Mouse (Mus musculus): ENCODE measurements around the gene 9330182O14Rik.

9330182O14Rik gene

GRCm38 (mm10) chr15:40134152-40134792 lies at the start of gene 9330182O14Rik:
Gene 9330182O14Rik (plus strand): TSS chr15:40134365.
- DNase-seq, result no peak

- no peak for DNase-seq
Measured at GRCm38 (mm10) chr15:40103304-40103703, 30.9 kb upstream of the 9330182O14Rik start.

- DNase-seq, result no peak
Measured at GRCm38 (mm10) chr15:40105712-40106111, 28.5 kb upstream of the 9330182O14Rik start.

- no peak for DNase-seq
Measured at GRCm38 (mm10) chr15:40113888-40114576, 20.1 kb upstream of the 9330182O14Rik start.

- peak; percentile 19 for DNase-seq
Measured at GRCm38 (mm10) chr15:40114600-40115271, 19.4 kb upstream of the 9330182O14Rik start.

GRCm38 (mm10) chr15:40116396-40116795 lies 17.8 kb upstream of the 9330182O14Rik start:
- no peak for DNase-seq

GRCm38 (mm10) chr15:40124211-40124953 lies 9.8 kb upstream of the 9330182O14Rik start:
- DNase-seq, result no peak

GRCm38 (mm10) chr15:40129496-40129895 lies 4.7 kb upstream of the 9330182O14Rik start:
- DNase-seq, result no peak

- DNase-seq, result peak; percentile 80
Measured at GRCm38 (mm10) chr15:40130880-40131478, 3.2 kb upstream of the 9330182O14Rik start.

- no peak for DNase-seq
Measured at GRCm38 (mm10) chr15:40132408-40132807, 1.8 kb upstream of the 9330182O14Rik start.

- peak; percentile 23 for DNase-seq
Measured at GRCm38 (mm10) chr15:40144221-40144620, 10.1 kb downstream of the 9330182O14Rik start.

- DNase-seq, result no peak
Measured at GRCm38 (mm10) chr15:40157683-40158082, 23.5 kb downstream of the 9330182O14Rik start.

- DNase-seq, result no peak
Measured at GRCm38 (mm10) chr15:40166560-40167275, 32.6 kb downstream of the 9330182O14Rik start.

GRCm38 (mm10) chr15:40167276-40168139 lies 33.3 kb downstream of the 9330182O14Rik start:
- DNase-seq, result no peak

- no peak for DNase-seq
Measured at GRCm38 (mm10) chr15:40168140-40168688, 34.0 kb downstream of the 9330182O14Rik start.

- no peak for DNase-seq
Measured at GRCm38 (mm10) chr15:40169061-40169460, 34.9 kb downstream of the 9330182O14Rik start.

GRCm38 (mm10) chr15:40169705-40170104 lies 35.5 kb downstream of the 9330182O14Rik start:
- no peak for DNase-seq

- DNase-seq, result no peak
Measured at GRCm38 (mm10) chr15:40179423-40179822, 45.3 kb downstream of the 9330182O14Rik start.

GRCm38 (mm10) chr15:40187017-40187416 lies 52.9 kb downstream of the 9330182O14Rik start:
- no peak for DNase-seq

Measured in right cerebral cortex, postnatal 14 days (tissue).